Mouse (Mus musculus) myocyte (in vitro differentiated cells): ENCODE data around the gene 5031410I06Rik.

Source experiments
- E2F4 ChIP-seq: IDR thresholded peaks from one replicate; pipeline ENCODE4 v1.6.1; 2011; ENCODE audit warnings: mild to moderate bottlenecking, control low read depth, moderate library complexity; ENCODE audit not compliant: insufficient read depth
- MAX ChIP-seq: IDR thresholded peaks from one replicate; pipeline ENCODE4 v1.6.1; 2011; ENCODE audit warnings: low read depth, mild to moderate bottlenecking, control low read depth
- MYOG ChIP-seq, 3 experiments: IDR thresholded peaks; one replicate each; pipeline ENCODE4 v1.6.1; 2011; ENCODE audit warnings: control low read depth in 2 of 3, low read depth in 2 of 3, mild to moderate bottlenecking in 2 of 3; ENCODE audit not compliant: insufficient read length in 2 of 3, control insufficient read depth in 1 of 3, insufficient read depth in 1 of 3
- POLR2A ChIP-seq: IDR thresholded peaks from one replicate; pipeline ENCODE4 v1.6.1; 2011; ENCODE audit warnings: low read depth, mild to moderate bottlenecking, control low read depth, moderate library complexity; ENCODE audit not compliant: insufficient read length
- POLR2AphosphoS2 ChIP-seq: IDR thresholded peaks from one replicate; pipeline ENCODE4 v1.6.1; 2011; ENCODE audit warnings: low read depth, control low read depth; ENCODE audit not compliant: insufficient read length
- REST ChIP-seq: IDR thresholded peaks from one replicate; pipeline ENCODE4 v1.6.1; 2011; ENCODE audit warnings: mild to moderate bottlenecking, control low read depth, moderate library complexity; ENCODE audit not compliant: insufficient read depth, insufficient read length
- SRF ChIP-seq: IDR thresholded peaks from one replicate; pipeline ENCODE4 v1.6.1; 2011; ENCODE audit warnings: low read depth; ENCODE audit not compliant: control insufficient read depth, insufficient read length
- USF1 ChIP-seq: IDR thresholded peaks from one replicate; pipeline ENCODE4 v1.6.1; 2011; ENCODE audit warnings: low read depth, mild to moderate bottlenecking, control low read depth, moderate library complexity

GRCm38 (mm10) chr5:26142891-26143290, 37.7 kb upstream of the 5031410I06Rik start:
- TF ChIP-seq MAX = no peak
- TF ChIP-seq POLR2AphosphoS2 = no peak
- TF ChIP-seq E2F4 = no peak
- no peak for TF ChIP-seq SRF
- no peak for TF ChIP-seq REST
- TF ChIP-seq USF1 = no peak
- TF ChIP-seq POLR2A = no peak
- TF ChIP-seq MYOG (IDR thresholded peaks at IDR 0.05; ENCODE audit: control insufficient read depth in 1 of 3, insufficient read depth in 1 of 3, insufficient read length in 2 of 3, low read depth in 2 of 3) = no peak
